ENCODE assay signal across 14 mouse cellular contexts in genomic region chr1:175307604-175308003, GRCm38 (mm10).
DNase-seq lines count a peak whose midpoint lies in the region; ATAC-seq lines count a peak whose summit lies in the region.
"Had no signal": no experiment of that assay in that cellular context is flagged by ENCODE, and none has a peak within 500 bp of the region (broad histone marks: within the 10 kb centered on the region; RNA-seq: fewer than 3 reads in every experiment).

No protein-coding gene starts in this region.

- H3K27me3 ChIP-seq in hindbrain, embryonic 13.5 days, result no peaks in the 10 kb centered on the region
- H3K27me3 ChIP-seq in hindbrain, embryonic 10.5 days (ENCODE audit: insufficient read depth, poor library complexity, severe bottlenecking), result no peaks in the 10 kb centered on the region
- H3K27me3 ChIP-seq: liver, embryonic 15.5 days had no signal

- DNase-seq in hindbrain, embryonic 10.5 days (ENCODE audit: low spot score), result no peak
- peak; percentile 30 to 46 for DNase-seq in left cerebral cortex, adult 9 months (ENCODE audit: low spot score in 2 of 2)
- DNase-seq in left cerebral cortex, adult 11 months (ENCODE audit: low spot score), result no peak
- peak; percentile 18 to 39 for DNase-seq in layer of hippocampus, adult 8-10 months (ENCODE audit: low spot score in 2 of 2)
- DNase-seq in right cerebral cortex, postnatal 25 days, result peak; percentile 38
- DNase-seq in ovary, postnatal 36 days (ENCODE audit: low spot score), result no peak
- DNase-seq in lung, postnatal 36 days, result no peak
- DNase-seq: cerebellum, adult 11-12 months; gastrocnemius, adult 2 months; kidney, adult 9 months; retina, postnatal 1 day had no signal

- H3K27ac ChIP-seq in hindbrain, embryonic 13.5 days, result 0 out of 2 replicates have a peak overlapping the region, but pooled peaks have one; percentile 10
- H3K27ac ChIP-seq in hindbrain, embryonic 10.5 days, result no peak overlapping the region
- H3K27ac ChIP-seq: gastrocnemius, adult 2 months; liver, embryonic 15.5 days had no signal

- no peak overlapping the region for H3K4me3 ChIP-seq in hindbrain, embryonic 13.5 days
- H3K4me3 ChIP-seq in hindbrain, embryonic 10.5 days, result no peak overlapping the region
- H3K4me3 ChIP-seq: gastrocnemius, adult 2 months; liver, embryonic 15.5 days had no signal

- no peak overlapping the region for H3K4me2 ChIP-seq in hindbrain, embryonic 13.5 days
- H3K4me2 ChIP-seq: liver, embryonic 15.5 days had no signal

- 72% methylated on average over 3 of the region's 3 CpGs for WGBS in hindbrain, embryonic 13.5 days
- 79% methylated on average over 3 of the region's 3 CpGs for WGBS in hindbrain, embryonic 10.5 days

- ATAC-seq in hindbrain, embryonic 13.5 days (ENCODE audit: low FRiP score), result no peak

- H3K9ac ChIP-seq in hindbrain, embryonic 13.5 days, result no peak overlapping the region
- H3K9ac ChIP-seq: liver, embryonic 15.5 days had no signal

- H3K4me1 ChIP-seq in hindbrain, embryonic 13.5 days (replicated peaks), result no peaks in the 10 kb centered on the region
- no peaks in the 10 kb centered on the region for H3K4me1 ChIP-seq in hindbrain, embryonic 10.5 days (replicated peaks)
- H3K4me1 ChIP-seq: liver, embryonic 15.5 days had no signal

- H3K36me3 ChIP-seq in hindbrain, embryonic 13.5 days, result no peaks in the 10 kb centered on the region
- H3K36me3 ChIP-seq in hindbrain, embryonic 10.5 days, result no peaks in the 10 kb centered on the region
- H3K36me3 ChIP-seq: G1E; liver, embryonic 15.5 days had no signal

- no peaks in the 10 kb centered on the region for H3K9me3 ChIP-seq in hindbrain, embryonic 13.5 days
- no peaks in the 10 kb centered on the region for H3K9me3 ChIP-seq in hindbrain, embryonic 10.5 days
- H3K9me3 ChIP-seq: liver, embryonic 15.5 days had no signal

Comparison
In these comparisons a context has a peak if more than half of its experiments do, and no peak if none do; other contexts are left out.
1. DNase-seq: peak in left cerebral cortex, adult 9 months (2 of 2), layer of hippocampus, adult 8-10 months (2 of 2) and right cerebral cortex, postnatal 25 days (single experiment); none in hindbrain, embryonic 10.5 days (single experiment), left cerebral cortex, adult 11 months (single experiment), ovary, postnatal 36 days (single experiment) and lung, postnatal 36 days (single experiment).